Mouse (Mus musculus): ENCODE measurements around the gene Dedd.
"Not testable (repeated sequence)": the region's sequence is repeated elsewhere in the genome, so short reads cannot be mapped to it uniquely, and the experiment has no call there.

The Dedd gene

DNA sequence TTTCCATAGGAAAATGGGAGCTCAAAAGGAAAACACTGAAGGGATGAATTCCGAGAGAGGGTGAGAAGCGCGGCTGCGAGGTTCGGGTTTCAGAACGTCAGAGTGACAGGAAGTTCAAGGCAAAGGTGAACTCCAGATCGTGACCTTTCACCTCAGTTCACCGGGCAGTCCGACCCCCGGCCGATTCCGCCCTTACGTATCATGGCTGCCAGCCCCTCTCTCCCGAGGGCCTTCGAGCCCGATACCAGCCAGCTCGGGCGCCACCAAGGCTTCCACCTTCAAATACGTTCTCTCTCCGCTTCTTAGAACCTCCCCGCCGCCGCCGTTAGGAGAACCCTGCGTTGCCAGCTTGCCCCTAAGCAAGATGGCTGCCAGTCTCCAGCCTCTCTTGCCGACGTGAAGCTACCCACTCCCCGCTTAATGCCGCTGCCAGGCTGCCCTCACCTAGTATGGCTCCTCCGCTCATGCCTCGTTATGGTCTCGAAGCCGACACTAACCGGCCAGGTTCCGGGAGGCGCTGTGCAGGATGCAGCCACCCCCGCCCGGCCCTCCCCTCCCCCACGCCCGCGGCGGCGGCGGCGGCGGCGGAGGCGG is at the start of gene Dedd:
Gene Dedd (plus strand): TSS at position 307 of the 594 bp plus-strand sequence.
- DNase-seq = peak; percentile 94

GRCm38 (mm10) chr1:171279721-171280120 is 49.2 kb upstream of the Dedd start:
- no peak for DNase-seq

DNA sequence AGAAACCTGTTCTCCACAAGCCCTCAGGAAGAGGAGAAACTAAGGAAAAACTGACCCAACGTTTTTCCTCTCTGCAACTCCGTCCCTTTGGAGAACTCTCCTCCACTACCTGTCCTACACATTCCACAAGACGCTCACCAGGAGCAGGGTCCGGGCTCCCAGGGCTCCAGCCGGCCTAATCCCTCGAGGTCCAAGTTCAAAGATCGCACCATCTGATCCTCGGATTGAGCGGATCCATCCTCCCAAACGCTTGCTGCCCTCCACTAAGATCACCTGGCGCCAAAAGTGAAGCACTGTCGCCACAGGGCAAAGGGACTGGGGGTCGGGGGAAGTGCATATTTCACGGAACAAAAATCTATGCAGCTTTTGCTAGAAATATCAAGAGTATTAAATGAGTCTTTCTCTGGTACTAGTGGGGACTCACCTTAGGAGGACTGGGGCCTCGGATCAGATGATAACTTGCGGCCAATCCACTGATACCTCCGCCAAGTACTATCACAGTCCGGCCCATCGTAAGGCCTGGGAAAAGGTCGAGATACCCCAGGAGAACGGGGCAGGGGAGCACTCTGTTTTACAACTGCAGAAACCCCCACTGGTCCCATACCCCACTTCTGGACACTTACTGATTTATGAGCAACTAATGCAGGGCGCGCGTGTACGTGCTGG is 48.6 kb upstream of the Dedd start:
- no peak for DNase-seq

- DNase-seq = peak; percentile 98
Measured at GRCm38 (mm10) chr1:171280916-171281527, 47.9 kb upstream of the Dedd start, which contains the start of gene Ppox. Gene Ppox, minus strand, starts transcription at chr1:171281186.

- peak; percentile 91 for DNase-seq
Measured at GRCm38 (mm10) chr1:171281528-171281923, 47.4 kb upstream of the Dedd start.

DNA sequence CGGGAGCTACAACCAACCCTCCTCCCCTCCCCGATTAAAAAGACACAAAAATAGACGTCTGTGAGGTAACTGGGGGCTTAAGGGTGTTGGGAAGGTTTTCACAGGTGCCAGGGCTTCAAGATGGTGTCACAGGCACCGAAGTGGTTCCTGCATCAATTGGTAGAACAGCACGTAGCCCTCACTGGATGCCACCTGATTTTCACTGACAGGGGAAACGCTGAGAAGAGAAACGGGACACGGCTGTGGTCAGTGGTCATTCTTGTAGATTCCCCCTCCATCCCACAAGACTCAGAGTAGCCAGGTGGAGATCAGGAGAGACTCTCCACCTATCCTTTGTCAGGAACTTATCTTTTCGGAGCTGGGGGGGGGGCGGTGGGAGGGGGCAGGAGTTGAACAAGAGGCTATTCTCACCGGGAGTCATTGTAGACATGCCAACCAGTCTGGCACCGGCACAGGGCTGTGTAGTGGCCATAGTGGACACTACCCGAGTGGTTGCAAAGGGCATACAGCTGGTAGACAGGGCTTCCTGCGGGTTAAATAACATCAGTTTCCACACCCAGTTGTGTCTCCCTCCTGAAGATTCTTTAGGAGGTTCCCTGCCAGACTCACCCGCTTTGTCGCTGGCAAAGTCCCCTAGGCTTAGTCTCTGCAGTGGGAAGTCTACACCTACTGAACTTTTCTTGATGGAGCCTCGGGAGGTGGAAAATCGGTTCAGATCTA is 46.7 kb upstream of the Dedd start:
- no peak for DNase-seq

DNA sequence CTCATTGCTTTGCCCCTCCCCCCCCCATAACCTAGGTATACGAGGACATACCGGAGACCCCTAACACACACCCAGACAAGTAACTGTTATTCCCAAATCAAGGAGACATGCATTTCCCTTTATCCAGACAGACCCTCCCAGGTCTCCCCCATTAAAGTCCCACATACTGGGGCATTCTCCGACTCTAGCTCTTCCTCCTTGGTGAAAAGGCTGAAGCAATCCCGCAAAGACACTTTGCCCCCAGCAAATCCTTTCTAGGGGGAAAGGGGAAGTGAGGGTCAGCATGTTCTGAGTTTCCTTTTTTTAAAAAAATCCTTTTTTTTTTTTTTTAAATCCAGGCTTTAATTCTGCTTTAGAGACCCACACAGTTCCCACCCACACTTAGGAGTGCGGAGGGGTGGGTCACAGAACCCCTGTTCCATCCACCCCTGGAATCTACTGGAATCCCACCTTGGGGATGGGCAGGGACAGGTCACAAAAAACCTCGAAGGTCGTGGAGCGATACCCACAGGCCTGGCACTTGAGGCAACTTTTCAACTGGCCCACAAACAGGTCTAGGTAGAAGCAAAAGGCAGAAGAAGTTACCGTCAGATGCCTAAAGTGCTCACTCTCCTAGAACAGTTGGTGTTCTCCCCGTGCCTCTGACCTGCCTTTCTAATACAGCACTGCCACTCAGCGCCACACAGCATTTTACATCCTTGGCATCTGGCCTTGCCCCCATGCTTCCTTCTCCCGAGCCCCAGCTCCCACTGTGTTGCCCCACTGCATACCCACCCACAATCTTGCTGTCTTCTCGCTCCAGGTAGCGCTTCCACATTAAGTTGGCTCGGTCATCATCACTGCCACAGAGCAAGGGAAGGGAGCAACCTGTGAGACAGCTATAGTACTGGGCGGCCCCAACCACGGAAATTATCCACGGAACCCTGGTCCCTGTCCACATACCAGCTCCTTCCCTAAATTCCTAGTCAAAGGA is 45.5 kb upstream of the Dedd start:
- DNase-seq = no peak

- no peak for DNase-seq
Measured at GRCm38 (mm10) chr1:171284491-171284890, 44.5 kb upstream of the Dedd start.

- no peak for DNase-seq
Measured at GRCm38 (mm10) chr1:171285096-171285892, 43.7 kb upstream of the Dedd start.

DNA sequence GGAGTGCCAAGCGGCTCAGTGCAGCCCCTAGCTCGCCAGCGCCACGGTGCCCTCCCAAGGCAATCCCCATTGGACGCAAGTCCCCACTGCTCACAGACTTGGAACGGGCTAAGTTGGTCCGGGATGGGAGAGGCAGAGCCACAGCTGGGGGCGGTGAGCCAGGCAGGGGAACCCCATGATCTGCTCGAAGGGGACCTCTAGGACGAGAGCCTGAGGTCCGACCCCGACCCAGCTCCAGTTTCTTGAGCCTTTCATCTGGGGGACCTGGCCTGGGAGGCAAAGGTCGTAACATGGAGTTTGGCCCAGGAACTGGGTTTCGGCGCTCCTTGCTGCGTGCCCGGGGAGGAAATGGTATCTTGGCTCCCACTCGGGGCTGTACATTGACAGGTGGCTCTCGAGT is 42.4 kb upstream of the Dedd start:
- DNase-seq = no peak

DNA sequence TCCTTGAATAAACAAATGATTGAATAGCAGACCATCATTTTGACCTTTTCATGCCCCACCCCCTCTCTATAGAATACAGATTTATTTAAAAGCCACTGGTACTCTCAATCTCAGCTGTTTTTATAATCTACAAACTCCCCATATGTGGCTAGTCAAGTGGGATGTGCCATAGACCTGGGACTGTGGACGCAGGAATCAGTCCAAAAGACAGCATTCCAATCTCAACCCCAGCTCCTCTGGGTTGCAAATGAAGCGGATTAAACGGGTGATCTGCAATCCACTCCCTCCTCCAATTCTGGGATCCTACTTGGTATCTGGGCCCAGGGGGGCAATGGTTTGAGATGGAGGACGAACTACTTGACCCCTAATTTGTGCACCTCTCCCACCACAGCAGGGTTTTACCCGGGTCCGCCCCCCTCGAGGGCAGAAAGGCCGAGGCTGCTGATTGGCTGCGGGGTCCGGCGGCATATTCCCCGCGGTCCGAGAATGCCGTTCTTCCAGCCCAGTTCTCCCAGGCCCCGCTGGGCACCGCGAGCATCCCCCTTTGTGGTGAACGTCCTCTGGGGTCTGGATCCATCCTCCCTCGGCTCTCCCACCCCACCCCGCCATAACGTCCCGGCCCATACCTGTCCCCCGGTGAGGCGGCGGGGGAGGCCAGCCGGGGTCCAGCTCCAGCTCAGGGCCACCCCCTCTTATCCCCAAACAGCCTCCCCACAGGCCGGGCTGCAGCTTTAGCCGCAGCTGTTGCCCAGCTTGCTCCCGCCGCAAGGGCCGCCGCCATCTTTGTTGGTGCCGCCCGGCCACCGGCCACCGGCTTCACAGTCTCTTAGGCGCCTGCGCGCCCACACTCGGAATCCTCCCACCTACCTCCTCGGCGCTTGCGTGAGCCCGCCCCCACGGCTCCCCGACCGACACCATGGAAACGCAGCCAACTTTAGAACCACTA is 41.5 kb upstream of the Dedd start, which contains the start of gene Usp21:
Gene Usp21 (minus strand): TSS at position 856 of the 946 bp plus-strand sequence.
- DNase-seq = peak; percentile 96

GRCm38 (mm10) chr1:171288328-171288727 is 40.6 kb upstream of the Dedd start:
- DNase-seq = no peak

GRCm38 (mm10) chr1:171293351-171293750 is 35.6 kb upstream of the Dedd start:
- DNase-seq = no peak

GRCm38 (mm10) chr1:171293906-171294297 is 35.0 kb upstream of the Dedd start:
- DNase-seq = no peak

GRCm38 (mm10) chr1:171294298-171295062 is 34.5 kb upstream of the Dedd start, which contains the start of gene Ufc1:
Gene Ufc1, minus strand, starts transcription at chr1:171295024.
- DNase-seq = peak; percentile 93

- DNase-seq = no peak
Measured at GRCm38 (mm10) chr1:171295063-171295402, 33.9 kb upstream of the Dedd start.

GRCm38 (mm10) chr1:171298226-171298625 is 30.7 kb upstream of the Dedd start:
- DNase-seq = no peak

DNA sequence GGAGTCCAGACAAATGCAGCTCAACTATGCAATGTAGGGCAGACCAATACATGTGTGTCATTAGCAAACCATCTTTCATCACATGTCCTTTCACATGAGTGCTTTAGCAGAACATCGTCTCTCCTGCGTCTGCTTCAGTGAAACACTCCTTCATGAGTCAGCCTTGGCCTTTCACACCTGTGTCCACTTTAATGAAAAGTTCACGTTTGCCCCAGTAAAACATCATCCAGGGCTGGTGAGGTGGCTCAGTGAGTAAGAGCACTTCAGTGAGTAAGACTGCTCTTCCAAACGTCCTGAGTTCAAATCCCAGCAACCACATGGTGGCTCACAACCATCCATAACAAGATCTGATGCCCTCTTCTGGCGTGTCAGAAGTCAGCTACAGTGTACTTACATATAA is 22.8 kb upstream of the Dedd start:
- not testable (repeated sequence) for DNase-seq

GRCm38 (mm10) chr1:171309321-171309720 is 19.6 kb upstream of the Dedd start:
- no peak for DNase-seq

Measured in lung, postnatal 36 days (tissue).